Mouse (Mus musculus): ENCODE measurements around the gene Vmn1r204.
"Not testable (repeated sequence)": the region's sequence is repeated elsewhere in the genome, so short reads cannot be mapped to it uniquely, and the experiment has no call there.

Gene Vmn1r204

DNA sequence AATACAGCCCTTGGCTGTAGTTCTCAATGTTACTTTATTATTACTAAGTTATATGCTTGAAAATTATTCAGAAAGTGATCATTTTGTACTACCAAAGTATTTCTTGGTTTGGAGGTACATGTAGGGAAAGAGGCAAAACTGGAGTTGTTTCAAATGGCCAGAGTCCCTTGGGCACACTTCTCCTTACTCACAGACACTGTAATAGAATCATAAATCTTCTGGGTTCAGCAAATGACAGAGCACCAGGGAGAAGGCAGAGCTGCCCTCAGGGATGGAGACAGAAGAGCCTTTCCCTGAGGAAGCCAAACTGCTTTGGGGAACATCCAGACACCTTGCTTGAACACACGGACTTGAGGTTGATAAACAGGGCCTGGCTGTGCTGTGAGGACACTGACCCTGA lies at the start of gene Vmn1r204:
Vmn1r204 (plus strand) TSS at position 301 of the 400 bp plus-strand sequence.
- not testable (repeated sequence) for DNase-seq (ENCODE audit: extremely low read depth, low read depth)

DNA sequence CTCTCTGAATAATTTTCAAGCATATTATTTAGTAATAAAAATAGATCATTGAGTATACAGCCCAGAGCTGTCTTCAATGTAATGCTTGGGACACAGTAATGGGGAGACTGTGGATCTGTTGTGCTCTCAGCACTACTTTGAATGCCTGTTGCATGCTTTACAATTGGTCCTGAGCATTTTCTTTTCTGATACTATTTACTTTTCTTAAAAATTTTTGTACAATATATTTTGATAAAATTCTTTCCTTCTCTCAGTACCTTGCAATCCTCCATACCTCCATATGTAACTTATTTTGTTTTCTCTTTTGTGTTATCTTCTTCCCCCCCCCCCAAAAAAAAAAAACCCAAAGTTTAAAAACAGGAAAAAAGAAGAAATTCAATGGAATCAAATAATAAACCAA lies 47.7 kb upstream of the Vmn1r204 start, which contains the start of gene Vmn1r202:
Vmn1r202 (minus strand) TSS at position 101 of the 400 bp plus-strand sequence.
- DNase-seq (ENCODE audit: extremely low read depth, low read depth), result no peak

DNA sequence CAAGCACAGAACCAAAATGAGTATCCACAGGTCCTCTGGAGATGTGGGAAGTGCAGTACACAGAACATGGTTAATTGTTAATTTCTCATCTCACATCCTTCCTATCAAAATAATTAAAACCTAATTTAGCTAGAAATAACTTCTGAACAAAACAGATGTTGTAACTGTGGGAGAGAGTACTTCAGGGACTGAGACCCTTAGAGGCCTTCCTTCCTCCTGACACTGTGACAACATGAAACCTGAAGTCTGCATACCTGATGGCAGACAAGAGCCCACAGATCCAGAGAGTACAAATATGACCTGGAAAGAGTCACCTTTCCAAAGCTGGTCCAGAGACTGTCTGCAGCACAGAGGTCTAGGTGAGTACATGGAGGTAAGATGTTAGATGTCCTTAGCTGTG lies 35.2 kb upstream of the Vmn1r204 start, which contains the start of gene Vmn1r203:
Vmn1r203 (plus strand) TSS at position 301 of the 400 bp plus-strand sequence.
- DNase-seq (ENCODE audit: extremely low read depth, low read depth), result no peak

DNA sequence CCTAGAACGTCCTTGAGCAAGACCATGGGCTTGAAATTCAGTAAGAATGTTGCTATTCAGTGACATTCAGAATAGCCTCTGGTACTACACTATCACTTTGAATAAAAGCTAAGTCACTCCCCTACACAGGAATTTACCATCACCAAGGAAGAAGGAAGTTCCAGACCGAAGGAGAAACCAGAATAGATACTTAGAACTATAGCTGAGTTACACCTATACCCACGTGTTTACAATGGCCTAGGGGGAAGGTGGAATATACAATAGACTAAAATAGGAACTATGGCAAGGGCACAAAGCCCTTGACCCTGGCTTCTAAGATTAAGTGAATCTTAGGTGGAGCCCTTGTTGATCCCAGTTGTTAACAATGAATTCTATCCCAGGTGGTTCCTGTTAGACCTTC lies 21.9 kb downstream of the Vmn1r204 start:
- DNase-seq (ENCODE audit: extremely low read depth, low read depth), result not testable (repeated sequence)

DNA sequence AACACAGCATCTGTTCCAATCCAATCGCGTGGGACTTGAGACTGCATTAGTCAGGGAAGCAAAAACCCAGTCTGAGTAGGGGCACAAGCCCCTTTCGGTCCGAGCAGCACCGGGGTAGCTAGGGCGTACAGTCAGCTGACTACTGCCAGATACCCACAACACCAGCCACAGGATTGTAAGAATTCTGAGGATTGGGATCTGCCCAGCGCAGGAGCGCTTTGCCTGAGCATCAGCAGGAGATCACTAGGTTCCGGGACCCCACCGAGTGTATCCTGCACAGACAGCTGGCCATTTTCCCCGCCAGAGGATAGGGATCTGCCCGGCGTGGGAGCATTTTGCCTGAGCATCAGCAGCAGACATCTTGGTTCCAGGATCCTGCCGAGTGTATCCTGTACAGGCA lies 30.3 kb downstream of the Vmn1r204 start:
- DNase-seq (ENCODE audit: extremely low read depth, low read depth), result not testable (repeated sequence)

DNA sequence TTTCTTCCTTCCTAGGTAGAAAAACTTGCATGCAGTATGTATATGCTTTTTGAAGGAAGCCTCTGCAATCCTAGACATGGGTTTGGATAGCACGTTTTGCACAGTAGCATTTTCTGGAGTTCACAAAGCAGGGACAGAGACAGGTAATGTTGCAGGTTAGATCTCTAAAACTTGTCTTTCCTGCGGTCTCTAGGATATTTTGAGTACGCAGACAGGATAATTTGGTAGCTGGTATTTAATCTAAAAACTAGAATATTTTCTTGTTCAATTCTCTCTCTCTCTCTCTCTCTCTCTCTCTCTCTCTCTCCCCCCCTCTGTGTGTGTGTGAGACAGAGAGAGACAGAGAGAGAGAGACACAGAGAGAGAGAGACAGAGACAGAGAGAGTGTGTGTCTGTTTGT lies 39.9 kb downstream of the Vmn1r204 start, which contains the start of gene Vmn1r205:
Vmn1r205 (minus strand) TSS at position 101 of the 400 bp plus-strand sequence.
- DNase-seq (ENCODE audit: extremely low read depth, low read depth), result no peak
